Mouse (Mus musculus): ENCODE measurements around the gene Kank4.

DNA sequence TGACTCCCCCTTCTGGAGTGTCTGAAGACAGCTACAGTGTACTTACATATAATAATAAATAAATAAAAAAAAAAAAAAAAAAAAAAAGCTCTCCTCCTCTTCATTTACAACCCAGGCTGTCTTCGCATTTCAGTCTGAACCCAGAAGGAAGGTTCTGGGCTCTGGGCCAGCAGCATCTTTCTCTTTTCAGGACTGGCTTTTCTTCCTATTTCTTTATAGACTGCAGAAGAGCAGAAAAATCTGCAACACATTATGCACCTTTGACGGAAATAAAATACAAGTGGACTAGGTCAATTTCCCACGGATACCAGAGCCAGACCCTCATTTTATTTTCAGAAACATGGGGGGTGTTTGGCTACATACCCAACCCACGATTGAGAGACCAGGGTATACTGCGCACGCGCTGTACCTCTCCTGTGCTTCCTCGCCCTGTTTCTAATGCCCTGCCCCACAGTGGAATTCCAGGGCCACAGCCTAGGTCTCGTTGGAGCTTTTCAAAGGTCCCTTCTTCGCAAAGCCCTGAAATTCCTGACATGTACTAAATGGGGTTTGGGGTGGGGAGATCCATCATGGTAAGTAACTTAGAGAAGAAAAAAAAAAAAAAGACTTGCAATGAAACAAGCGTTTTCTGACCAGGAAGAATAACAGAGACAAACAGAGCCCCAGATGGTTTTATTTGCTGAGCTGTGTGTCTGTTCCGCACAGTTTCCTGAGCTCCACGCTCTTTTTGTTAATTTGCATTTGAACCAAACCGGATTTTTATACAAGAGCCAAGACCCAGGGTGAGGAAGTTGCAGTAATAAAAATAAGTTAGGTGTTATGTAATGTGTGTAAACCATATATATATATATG lies 48.3 kb upstream of the Kank4 start:
- no peak for TF ChIP-seq CTCF (IDR thresholded peaks at IDR 0.05; ENCODE audit: low read depth)
- TF ChIP-seq EP300 (IDR thresholded peaks at IDR 0.05; ENCODE audit: low read depth), result no peak

Data from liver, postnatal 0 days (tissue).